Mouse (Mus musculus): Measurements from ENCODE around the gene Prss53. TPM values are rescaled to one million over a fixed set of nuclear protein-coding genes. Genes with fewer than 3 reads are reported as not detected.

Prss53 gene
- total RNA-seq, 4 experiments from 2014 or later = 2.0 to 4.0 (median 2.8) TPM

Other genes starting within 250 kb of the Prss53 start
- 10 to 100 TPM; 26.5 to 38.4 (median 31.9) TPM for gene Bcl7c, start 182.0 kb downstream of the Prss53 start, total RNA-seq (2022)
- 1 to 10 TPM; 3.1 to 5.2 (median 3.5) TPM for gene Ctf1, start 178.2 kb downstream of the Prss53 start, total RNA-seq (2022)
- gene Ctf2, start 158.8 kb downstream of the Prss53 start, total RNA-seq (2022) = not detected
- 10 to 100 TPM; 52.2 to 65.5 (median 56.3) TPM for gene Fbxl19, start 146.4 kb downstream of the Prss53 start, total RNA-seq (2022)
- gene Orai3, start 121.2 kb downstream of the Prss53 start, total RNA-seq (2022) = 10 to 100 TPM; 25.8 to 30.7 (median 29.4) TPM
- gene Setd1a, start 114.3 kb downstream of the Prss53 start, total RNA-seq (2022) = 10 to 100 TPM; 46.6 to 56.4 (median 48.7) TPM
- 1 to 10 TPM; 2.0 to 5.7 (median 2.3) TPM for gene Gm49388, start 105.4 kb downstream of the Prss53 start, total RNA-seq (2022)
- gene Hsd3b7, start 90.4 kb downstream of the Prss53 start, total RNA-seq (2022) = 10 to 100 TPM in 2 of 4 experiments, 1 to 10 TPM in 2; 4.8 to 12.2 (median 10.7) TPM
- gene Stx4a, start 66.7 kb downstream of the Prss53 start, total RNA-seq (2022) = 10 to 100 TPM; 61.0 to 86.0 (median 77.0) TPM
- gene Stx1b, start 66.4 kb downstream of the Prss53 start, total RNA-seq (2022) = 100 to 1,000 TPM; 344 to 361 (median 348) TPM
- 10 to 100 TPM; 34.5 to 36.5 (median 35.0) TPM for gene Zfp646, start 14.7 kb downstream of the Prss53 start, total RNA-seq (2022)
- 10 to 100 TPM; 19.2 to 23.8 (median 22.9) TPM for gene Zfp668, start 14.1 kb downstream of the Prss53 start, total RNA-seq (2022)
- gene Gm21974, start 4.5 kb upstream of the Prss53 start, total RNA-seq (2022) = not detected
- 10 to 100 TPM; 23.8 to 36.6 (median 31.8) TPM for gene Vkorc1, start 4.6 kb upstream of the Prss53 start, total RNA-seq (2022)
- gene Bckdk, start 13.1 kb upstream of the Prss53 start, total RNA-seq (2022) = 10 to 100 TPM; 42.0 to 45.2 (median 42.2) TPM
- 10 to 100 TPM; 28.5 to 38.3 (median 34.5) TPM for gene Kat8, start 21.5 kb upstream of the Prss53 start, total RNA-seq (2022)
- gene Prss8, start 39.1 kb upstream of the Prss53 start, total RNA-seq (2022) = under 1 TPM; 0.18 to 0.98 (median 0.46) TPM
- gene Prss36, start 55.8 kb upstream of the Prss53 start, total RNA-seq (2022) = 10 to 100 TPM in 1 of 4 experiments, 1 to 10 TPM in 3; 8.0 to 12.7 (median 9.1) TPM
- gene Fus, start 76.5 kb upstream of the Prss53 start, total RNA-seq (2022) = 100 to 1,000 TPM; 328 to 387 (median 356) TPM
- gene Pycard, start 102.9 kb upstream of the Prss53 start, total RNA-seq (2022) = 10 to 100 TPM in 2 of 4 experiments, 1 to 10 TPM in 2; 2.6 to 14.8 (median 7.2) TPM
- 1 to 10 TPM in 2 of 4 experiments, under 1 TPM in 2; 0.47 to 1.1 (median 0.95) TPM for gene Trim72, start 113.0 kb upstream of the Prss53 start, total RNA-seq (2022)
- 10 to 100 TPM; 10.4 to 35.9 (median 24.0) TPM for gene Itgam, start 171.7 kb upstream of the Prss53 start, total RNA-seq (2022)
- gene Gm49368, start 171.7 kb upstream of the Prss53 start, total RNA-seq (2022) = under 1 TPM in 1 of 4 experiments, not detected in 3; 0.16 TPM
- gene Itgax, start 238.6 kb upstream of the Prss53 start, total RNA-seq (2022) = 10 to 100 TPM in 2 of 4 experiments, under 1 TPM in 1, not detected in 1; 0.55 to 37.4 (median 30.5) TPM